ENCODE assay signal across 33 mouse cellular contexts in the genomic region with DNA sequence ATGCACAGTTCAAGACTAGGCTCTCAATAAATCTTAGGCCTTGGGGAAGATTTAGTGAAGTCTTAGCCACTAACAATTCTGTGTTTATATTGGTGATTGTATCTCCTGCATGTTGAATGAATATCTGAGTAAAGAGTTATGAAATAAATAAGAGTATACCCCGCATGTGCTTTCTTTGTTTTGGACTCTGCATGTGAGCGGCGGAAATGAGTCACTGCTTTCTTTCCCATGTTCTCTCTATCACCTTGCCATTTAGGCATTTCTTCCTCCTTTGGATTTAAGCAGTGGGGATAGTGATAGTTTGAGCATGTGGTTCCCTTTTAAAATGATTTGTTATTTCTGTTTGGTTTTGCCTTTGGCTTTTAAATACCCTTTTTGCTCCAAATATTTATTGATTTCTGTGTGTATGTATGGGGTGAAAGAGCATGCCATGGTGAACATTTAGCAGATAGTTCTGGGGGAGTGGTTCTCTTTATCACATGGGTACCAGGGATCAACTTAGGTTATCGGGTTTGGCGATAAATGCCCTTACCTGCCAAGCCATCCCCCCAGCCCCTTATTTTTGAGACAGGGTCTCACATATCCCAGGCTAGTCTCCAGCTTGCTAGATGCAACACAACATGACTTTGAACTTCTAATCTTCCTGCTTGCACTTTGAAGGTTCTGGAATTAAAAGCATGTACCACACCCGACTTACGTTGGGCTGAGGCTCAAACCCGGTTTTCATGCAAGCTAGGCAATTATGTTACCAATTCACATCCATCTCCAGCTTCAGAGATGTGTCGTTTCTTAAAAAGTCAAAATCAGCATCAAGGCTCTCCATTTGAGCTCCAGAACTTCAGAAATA. TPM values are rescaled to one million over a fixed set of nuclear protein-coding genes. Genes with fewer than 3 reads are reported as not detected.
DNase-seq lines count a peak whose midpoint lies in the region; ATAC-seq and TF ChIP-seq lines count a peak whose summit lies in the region.
"Had no signal": no experiment of that assay in that cellular context is flagged by ENCODE, and none has a peak within 500 bp of the region (broad histone marks: within the 10 kb centered on the region; RNA-seq: fewer than 3 reads in every experiment).

No protein-coding gene starts in this region.

- H3K79me2 ChIP-seq in MEL (ENCODE audit: control insufficient read depth, insufficient read depth, low read length, poor library complexity): peaks cover 1% of the 10 kb centered on the region; the same call in 1 of the 2 replicates

- no peak for TF ChIP-seq CTCF in MEL (IDR thresholded peaks at IDR 0.05 in 2 of 3, conservative IDR thresholded peaks at IDR 0.05 in 1 of 3; ENCODE audit: control insufficient read depth in 1 of 3, insufficient read depth in 1 of 3, low read depth in 2 of 3, low read length in 3 of 3, poor library complexity in 1 of 3, severe bottlenecking in 1 of 3)
- no peak for TF ChIP-seq CTCF in liver, embryonic 14.5 days (IDR thresholded peaks at IDR 0.05; ENCODE audit: low read depth)
- TF ChIP-seq CTCF in liver, postnatal 0 days (IDR thresholded peaks at IDR 0.05; ENCODE audit: low read depth): no peak

- peaks cover 0 to 39% of the 10 kb centered on the region in 2 experiments; a peak in 2 of 4 replicates for H3K36me3 ChIP-seq in MEL (ENCODE audit: control insufficient read depth in 1 of 2, insufficient read depth in 2 of 2, low read length in 2 of 2)
- no peaks in the 10 kb centered on the region for H3K36me3 ChIP-seq in liver, embryonic 14.5 days (replicated peaks; ENCODE audit: control insufficient read depth, insufficient read depth, low read depth)
- H3K36me3 ChIP-seq in liver, postnatal 0 days (replicated peaks; ENCODE audit: insufficient read depth, low read length): no peaks in the 10 kb centered on the region
- H3K36me3 ChIP-seq: embryonic facial prominence, embryonic 10.5 days; embryonic facial prominence, embryonic 13.5 days; hindbrain, embryonic 12.5 days; hindbrain, embryonic 15.5 days had no signal

- peak; percentile 65 for DNase-seq in MEL (ENCODE audit: low read depth, low spot score)
- DNase-seq in liver, embryonic 14.5 days (ENCODE audit: low read depth in 3 of 3, low spot score in 3 of 3): no peak
- no peak for DNase-seq in liver, postnatal 0 days
- no peak for DNase-seq in lung, adult 18-20 months
- no peak for DNase-seq in cerebellum, postnatal 10 days
- no peak for DNase-seq in right cerebral cortex, postnatal 14 days
- DNase-seq: adrenal gland, postnatal 10 days; cerebellum, adult 18-20 months; cerebellum, adult 9-10 months; forebrain, postnatal 0 days; gastrocnemius, adult 2 months; gastrocnemius, postnatal 14 days; heart, adult 11 months had no signal

- no peaks in the 10 kb centered on the region for H3K9me3 ChIP-seq in MEL (replicated peaks; ENCODE audit: insufficient read depth, low read length)
- H3K9me3 ChIP-seq in liver, embryonic 14.5 days (ENCODE audit: control insufficient read depth, low read length): no peaks in the 10 kb centered on the region
- H3K9me3 ChIP-seq in liver, postnatal 0 days (ENCODE audit: low read length): no peaks in the 10 kb centered on the region
- H3K9me3 ChIP-seq: embryonic facial prominence, embryonic 10.5 days; embryonic facial prominence, embryonic 13.5 days; hindbrain, embryonic 12.5 days; hindbrain, embryonic 15.5 days had no signal

- ATAC-seq in erythroid progenitor cell, adult 5-6 weeks (replicated peaks; ENCODE audit: low FRiP score, poor library complexity, severe bottlenecking): peak; percentile 46; the same call in 1 of the 2 replicates
- ATAC-seq in liver, embryonic 14.5 days (ENCODE audit: insufficient read depth): peak; percentile 60
- ATAC-seq in liver, postnatal 0 days: no peak
- ATAC-seq: forebrain, embryonic 14.5 days; forebrain, postnatal 0 days had no signal

- TF ChIP-seq RAD21 in MEL (IDR thresholded peaks at IDR 0.05; ENCODE audit: low read depth, low read length): no peak

- WGBS in liver, embryonic 14.5 days (ENCODE audit: insufficient replicate concordance): 47% methylated on average over 9 of the region's 9 CpGs
- WGBS in liver, postnatal 0 days (ENCODE audit: insufficient replicate concordance): 71% methylated on average over 9 of the region's 9 CpGs

- peak overlapping the region; percentile 78 for H3K9ac ChIP-seq in MEL (ENCODE audit: control insufficient read depth, low read depth, low read length, poor library complexity, severe bottlenecking)
- no peak overlapping the region for H3K9ac ChIP-seq in liver, embryonic 14.5 days (replicated peaks)
- H3K9ac ChIP-seq in liver, postnatal 0 days (replicated peaks): no peak overlapping the region
- H3K9ac ChIP-seq: embryonic facial prominence, embryonic 13.5 days; forebrain, postnatal 0 days; hindbrain, embryonic 12.5 days; hindbrain, embryonic 15.5 days had no signal

- peak overlapping the region; percentile 98 for H3K27ac ChIP-seq in MEL (ENCODE audit: control insufficient read depth, low read depth, low read length)
- H3K27ac ChIP-seq in liver, embryonic 14.5 days: peak overlapping the region; percentile 64
- no peak overlapping the region; the same call in 1 of the 2 replicates for H3K27ac ChIP-seq in liver, postnatal 0 days (ENCODE audit: low read depth)
- H3K27ac ChIP-seq: embryonic facial prominence, embryonic 10.5 days; embryonic facial prominence, embryonic 13.5 days; gastrocnemius, adult 2 months; hindbrain, embryonic 12.5 days; hindbrain, embryonic 15.5 days had no signal

- no peak for TF ChIP-seq POLR2A in MEL (IDR thresholded peaks at IDR 0.05; ENCODE audit: control insufficient read depth in 1 of 2, insufficient read depth in 1 of 2, low read depth in 1 of 2, low read length in 2 of 2, poor library complexity in 1 of 2)

- peak overlapping the region; percentile 52 to 55 for H3K4me3 ChIP-seq in MEL (ENCODE audit: control insufficient read depth in 1 of 2, insufficient read depth in 1 of 2, low read depth in 2 of 2, low read length in 2 of 2)
- no peak overlapping the region for H3K4me3 ChIP-seq in liver, embryonic 14.5 days (ENCODE audit: insufficient read depth in 1 of 2, low read depth in 2 of 2, low read length in 2 of 2)
- no peak overlapping the region for H3K4me3 ChIP-seq in liver, postnatal 0 days (ENCODE audit: low read depth, low read length)
- H3K4me3 ChIP-seq: embryonic facial prominence, embryonic 10.5 days; embryonic facial prominence, embryonic 13.5 days; gastrocnemius, adult 2 months; hindbrain, embryonic 12.5 days; hindbrain, embryonic 15.5 days had no signal

- H3K4me2 ChIP-seq in liver, embryonic 14.5 days (ENCODE audit: low read depth): peak overlapping the region; percentile 44
- peak overlapping the region; percentile 15; the same call in 1 of the 2 replicates for H3K4me2 ChIP-seq in liver, postnatal 0 days (ENCODE audit: low read depth, low read length)
- H3K4me2 ChIP-seq: embryonic facial prominence, embryonic 13.5 days; heart, embryonic 11.5 days; hindbrain, embryonic 12.5 days; hindbrain, embryonic 15.5 days had no signal

- H3K27me3 ChIP-seq in MEL (ENCODE audit: control insufficient read depth in 1 of 2, insufficient read depth in 2 of 2, low read length in 2 of 2): no peaks in the 10 kb centered on the region
- H3K27me3 ChIP-seq in liver, embryonic 14.5 days (ENCODE audit: control insufficient read depth, insufficient read depth, low read length): no peaks in the 10 kb centered on the region
- no peaks in the 10 kb centered on the region for H3K27me3 ChIP-seq in liver, postnatal 0 days (ENCODE audit: insufficient read depth, low read length)
- H3K27me3 ChIP-seq: hindbrain, embryonic 12.5 days had no signal

- no peak; a peak in 1 of 4 replicates for TF ChIP-seq EP300 in MEL (IDR thresholded peaks at IDR 0.05; ENCODE audit: low read depth in 1 of 2, low read length in 2 of 2)
- TF ChIP-seq EP300 in liver, embryonic 14.5 days (IDR thresholded peaks at IDR 0.05; ENCODE audit: low read depth): no peak
- no peak for TF ChIP-seq EP300 in liver, postnatal 0 days (IDR thresholded peaks at IDR 0.05; ENCODE audit: low read depth)

- peaks cover 24 to 26% of the 10 kb centered on the region in 2 experiments for H3K4me1 ChIP-seq in MEL (ENCODE audit: control insufficient read depth in 1 of 2, insufficient read depth in 2 of 2, low read length in 2 of 2)
- peaks cover 6 to 24% of the 10 kb centered on the region in 2 experiments; a peak in 3 of 4 replicates for H3K4me1 ChIP-seq in liver, embryonic 14.5 days (replicated peaks; ENCODE audit: control insufficient read depth in 2 of 2, insufficient read depth in 2 of 2, low read length in 1 of 2)
- H3K4me1 ChIP-seq in liver, postnatal 0 days (ENCODE audit: insufficient read depth): no peaks in the 10 kb centered on the region
- H3K4me1 ChIP-seq: embryonic facial prominence, embryonic 10.5 days; embryonic facial prominence, embryonic 13.5 days; hindbrain, embryonic 12.5 days; hindbrain, embryonic 15.5 days had no signal

RNA-seq across cellular contexts. Expression of a gene that starts 10.3 kb away (rescaled TPM):
- total RNA-seq in MEL (2012; rRNA removed): 1.7 and 2.5 TPM in 2 replicates
- 1 to 10 TPM in 1 of 2 experiments, not detected in 1; 3.2 TPM for polyA plus RNA-seq in MEL (2012; ENCODE audit: insufficient read depth in 1 of 2, insufficient read length in 2 of 2, low read depth in 1 of 2, low replicate concordance in 2 of 2, missing spikeins in 1 of 2)
- total RNA-seq in erythroid progenitor cell, adult 5-6 weeks (2015; ENCODE audit: low replicate concordance): 0.72 TPM in 1 of 2 replicates, not detected in the other
- 0.51 TPM in 1 of 2 replicates, not detected in the other for total RNA-seq in erythroid progenitor cell, adult 5-6 weeks (2017; ENCODE audit: low replicate concordance)
- polyA plus RNA-seq in liver, embryonic 14.5 days (2012; rRNA removed): 0.06 TPM in 1 of 2 replicates, not detected in the other
- polyA plus RNA-seq in liver, embryonic 14.5 days (2014; fragmentation: Nextera tagmentation; extraction: Ambion mirVana): not detected in 2 replicates
- 0.12 and 0.26 TPM in 2 replicates for polyA plus RNA-seq in liver, postnatal 0 days (2015; fragmentation: Nextera tagmentation; extraction: Ambion mirVana)
- total RNA-seq: adrenal gland, postnatal 36 days; common myeloid progenitor, adult 5-6 weeks; forebrain, postnatal 0 days; hematopoietic stem cell, adult 5-6 weeks had no signal
- polyA plus RNA-seq: embryonic facial prominence, embryonic 10.5 days; embryonic facial prominence, embryonic 13.5 days; forebrain, embryonic 11.5 days; forebrain, embryonic 14.5 days; hindbrain, embryonic 12.5 days; hindbrain, embryonic 15.5 days; Patski had no signal

RNA-seq across cellular contexts. Expression of a gene that starts 27.5 kb away (rescaled TPM):
- total RNA-seq in MEL (2012; rRNA removed): 21.5 and 22.1 TPM in 2 replicates
- polyA plus RNA-seq in MEL (2012; ENCODE audit: insufficient read depth in 1 of 2, insufficient read length in 2 of 2, low read depth in 1 of 2, low replicate concordance in 2 of 2, missing spikeins in 1 of 2): 10 to 100 TPM; 30.0 to 41.2 TPM
- 25.6 and 29.3 TPM in 2 replicates for total RNA-seq in erythroid progenitor cell, adult 5-6 weeks (2015; ENCODE audit: low replicate concordance)
- 31.9 and 42.4 TPM in 2 replicates for total RNA-seq in erythroid progenitor cell, adult 5-6 weeks (2017; ENCODE audit: low replicate concordance)
- 8.2 and 9.0 TPM in 2 replicates for polyA plus RNA-seq in liver, embryonic 14.5 days (2012; rRNA removed)
- polyA plus RNA-seq in liver, embryonic 14.5 days (2014; fragmentation: Nextera tagmentation; extraction: Ambion mirVana): 11.5 and 14.4 TPM in 2 replicates
- 5.3 and 5.8 TPM in 2 replicates for polyA plus RNA-seq in liver, postnatal 0 days (2015; fragmentation: Nextera tagmentation; extraction: Ambion mirVana)

RNA-seq across cellular contexts. Expression of a gene that starts 59.1 kb away (rescaled TPM):
- not detected in 2 replicates for total RNA-seq in MEL (2012; rRNA removed)
- not detected for polyA plus RNA-seq in MEL (2012; ENCODE audit: insufficient read depth in 1 of 2, insufficient read length in 2 of 2, low read depth in 1 of 2, low replicate concordance in 2 of 2, missing spikeins in 1 of 2)
- total RNA-seq in erythroid progenitor cell, adult 5-6 weeks (2015; ENCODE audit: low replicate concordance): not detected in 2 replicates
- not detected in 2 replicates for total RNA-seq in erythroid progenitor cell, adult 5-6 weeks (2017; ENCODE audit: low replicate concordance)
- polyA plus RNA-seq in liver, embryonic 14.5 days (2012; rRNA removed): 0.05 TPM in 1 of 2 replicates, not detected in the other
- polyA plus RNA-seq in liver, embryonic 14.5 days (2014; fragmentation: Nextera tagmentation; extraction: Ambion mirVana): not detected in 2 replicates
- not detected in 2 replicates for polyA plus RNA-seq in liver, postnatal 0 days (2015; fragmentation: Nextera tagmentation; extraction: Ambion mirVana)
- total RNA-seq: adrenal gland, adult 18-20 months; adrenal gland, postnatal 10 days; adrenal gland, postnatal 36 days; common myeloid progenitor, adult 5-6 weeks; ES-E14; forebrain, postnatal 0 days; gastrocnemius, adult 2 months; gastrocnemius, postnatal 14 days; gastrocnemius, postnatal 4 days; heart, adult 8-10 months; heart, postnatal 25 days; hematopoietic stem cell, adult 5-6 weeks had no signal
- polyA plus RNA-seq: forebrain, embryonic 14.5 days; forebrain, postnatal 0 days; frontal cortex, adult 2 months; heart, embryonic 14.5 days; heart, postnatal 0 days had no signal

Comparison
In these comparisons a context has a peak if more than half of its experiments do, and no peak if none do; other contexts are left out.
1. H3K4me3 ChIP-seq: peak in MEL (2 of 2); none in liver, embryonic 14.5 days (0 of 2) and liver, postnatal 0 days (single experiment).